Mouse (Mus musculus) cerebellum, adult 9-11 months (tissue): Measurements from ENCODE around the gene Col4a1.

ENCODE experiments used
- DNase-seq: peaks from one replicate; pipeline ENCODE4 v3.0.0; 2022

Gene Col4a1

DNA sequence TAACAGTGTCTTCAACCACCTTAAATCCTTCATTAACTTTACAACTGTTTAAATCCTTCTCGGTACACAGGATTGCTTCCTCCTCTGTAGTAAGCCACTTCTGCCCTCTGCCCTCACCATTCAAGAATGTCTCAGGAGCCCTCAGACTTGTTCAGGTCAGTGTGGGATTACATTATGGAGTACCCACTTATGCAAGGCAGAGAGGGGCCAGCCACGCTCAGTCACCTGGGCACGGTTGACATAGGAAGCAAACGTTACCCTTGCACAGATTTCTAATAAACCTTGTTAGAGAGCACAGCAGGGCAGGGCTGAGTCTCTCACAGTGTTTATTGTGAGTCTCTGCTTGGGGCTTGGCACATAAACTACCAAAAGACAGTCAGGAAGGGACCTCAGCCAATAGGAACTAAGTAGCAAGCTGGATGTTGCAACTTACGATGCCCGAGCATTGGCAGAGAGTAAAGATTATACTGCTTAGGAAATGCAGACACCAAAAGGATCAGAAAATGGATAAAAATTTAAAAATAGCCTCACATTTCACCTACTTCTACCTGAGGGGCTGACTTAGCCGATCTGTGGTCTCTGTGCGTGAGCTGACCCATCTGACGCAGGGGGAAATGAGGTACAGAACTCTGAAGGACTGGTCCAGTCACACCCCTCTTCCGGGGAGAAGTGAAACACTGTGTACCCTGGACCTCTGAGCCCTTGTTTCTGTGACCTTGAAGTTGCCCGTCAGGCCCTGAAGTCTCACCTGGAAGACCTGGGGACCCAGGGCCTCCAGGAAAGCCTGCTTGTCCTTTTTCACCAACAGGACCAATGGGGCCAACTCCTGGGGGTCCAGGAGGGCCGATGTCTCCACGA, 86.8 kb downstream of the Col4a1 start:
- no peak for DNase-seq

DNA sequence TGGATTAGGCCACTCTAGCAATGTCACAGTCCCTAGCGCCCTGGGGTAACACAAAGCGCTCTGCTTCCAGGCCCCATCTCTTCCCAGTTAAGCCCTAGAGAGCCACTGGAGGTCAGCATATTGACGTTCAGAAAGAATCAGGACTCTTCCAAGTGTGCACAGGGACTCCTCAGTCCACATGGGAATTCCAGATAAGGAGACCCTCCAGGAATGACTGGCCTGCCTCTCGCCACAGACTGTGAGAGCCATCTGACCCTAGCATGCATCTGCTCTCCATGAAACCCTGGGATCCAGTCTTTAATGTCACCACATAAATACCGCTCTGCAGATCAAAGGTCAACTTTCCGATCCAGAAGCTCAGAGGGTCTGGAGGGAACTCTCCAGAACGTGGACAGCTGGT, 88.4 kb downstream of the Col4a1 start:
- no peak for DNase-seq

DNA sequence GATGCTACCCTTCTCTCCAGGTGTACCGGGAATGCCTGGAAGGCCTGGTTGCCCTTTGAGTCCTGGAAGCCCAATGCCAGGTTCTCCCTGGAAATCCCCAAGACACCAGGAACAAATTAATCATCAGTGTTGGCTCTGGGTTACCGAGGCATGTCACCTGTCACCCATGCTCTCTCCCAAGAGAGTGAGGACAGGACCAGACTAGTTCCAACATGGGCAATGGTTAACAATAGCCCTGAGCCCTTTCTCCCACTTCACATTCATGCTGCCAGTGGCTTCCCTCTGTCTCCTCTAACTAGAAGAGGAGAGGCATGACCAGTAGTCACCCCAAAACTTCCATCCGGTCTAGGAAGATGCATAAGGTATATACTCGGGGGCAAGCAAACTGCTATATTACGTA, 91.3 kb downstream of the Col4a1 start:
- DNase-seq = no peak

DNA sequence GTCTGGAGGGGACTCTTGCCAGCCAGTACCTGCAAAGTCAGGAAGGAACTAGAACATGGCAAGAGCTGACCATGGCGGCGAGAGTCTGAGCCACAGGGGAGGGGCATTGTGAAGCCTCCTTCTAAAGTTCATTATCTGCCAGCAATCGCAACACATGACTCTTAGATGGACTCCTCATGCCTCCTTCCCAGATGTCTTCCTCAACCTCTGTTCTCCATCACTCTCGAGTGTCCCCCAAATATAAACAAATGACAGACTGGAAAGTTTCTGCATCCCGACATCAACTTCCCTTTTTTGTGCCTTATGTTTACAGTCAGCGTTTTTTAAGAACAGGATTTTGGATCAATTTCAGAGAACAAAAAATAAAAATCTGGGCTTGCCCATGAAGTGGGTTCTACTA, 93.3 kb downstream of the Col4a1 start:
- no peak for DNase-seq

DNA sequence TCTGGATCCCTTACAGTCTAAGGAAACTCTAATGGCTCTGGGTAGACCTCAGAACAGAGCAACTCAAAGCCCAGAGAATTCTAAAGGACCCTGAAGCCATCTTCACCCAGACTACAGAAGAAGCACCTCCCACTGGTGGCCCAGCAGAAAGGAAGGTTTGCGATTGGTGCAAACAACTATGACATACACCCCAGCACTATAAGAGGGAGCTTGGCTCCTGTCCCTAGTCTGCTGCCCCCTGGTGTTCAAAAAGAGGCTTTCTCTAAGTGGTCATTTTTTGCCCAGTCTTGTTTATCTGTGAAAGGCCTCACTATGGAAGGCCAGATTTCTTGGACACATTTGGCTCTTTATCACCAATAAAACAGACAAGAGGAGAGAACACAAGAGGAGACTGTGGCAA, 97.4 kb downstream of the Col4a1 start:
- DNase-seq = peak; percentile 28

DNA sequence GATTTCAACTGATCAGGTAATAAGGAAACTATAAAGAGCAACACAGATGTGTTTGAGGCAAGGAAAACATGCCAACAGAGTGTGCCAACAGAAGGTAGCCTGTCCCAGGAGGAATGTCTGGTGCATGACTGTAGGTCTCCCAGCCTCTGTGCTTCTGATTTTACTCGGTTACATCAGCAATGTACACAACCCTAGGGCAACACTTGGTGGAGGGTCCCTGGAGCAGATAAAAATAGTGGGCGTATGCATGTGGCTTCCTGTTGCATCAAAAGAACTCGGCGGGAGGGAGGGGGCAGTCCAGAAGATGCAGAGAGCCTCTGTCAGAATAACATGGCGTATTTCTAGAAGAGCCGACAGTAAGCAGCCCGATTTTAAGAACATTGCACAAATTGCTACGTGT, 106.1 kb downstream of the Col4a1 start:
- no peak for DNase-seq

DNA sequence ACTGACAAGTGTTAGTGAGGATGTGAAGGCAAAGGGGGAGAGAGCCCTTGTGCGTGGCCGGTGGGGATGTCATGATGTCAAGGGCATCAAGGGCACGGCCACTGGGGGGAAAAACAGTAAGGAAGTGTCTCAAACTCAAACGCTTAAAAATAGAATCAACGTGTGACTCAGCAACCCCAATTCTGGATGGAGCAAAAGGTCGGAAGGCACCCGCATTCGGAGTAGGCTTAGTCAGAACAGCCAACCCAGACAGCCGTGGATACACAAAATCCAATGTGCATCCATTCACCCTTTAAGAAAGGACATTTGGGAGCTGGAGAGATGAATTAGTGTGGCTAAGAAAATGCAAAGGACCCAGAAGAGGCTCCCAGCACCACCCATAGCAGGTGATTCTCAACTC, 107.1 kb downstream of the Col4a1 start:
- DNase-seq = no peak

DNA sequence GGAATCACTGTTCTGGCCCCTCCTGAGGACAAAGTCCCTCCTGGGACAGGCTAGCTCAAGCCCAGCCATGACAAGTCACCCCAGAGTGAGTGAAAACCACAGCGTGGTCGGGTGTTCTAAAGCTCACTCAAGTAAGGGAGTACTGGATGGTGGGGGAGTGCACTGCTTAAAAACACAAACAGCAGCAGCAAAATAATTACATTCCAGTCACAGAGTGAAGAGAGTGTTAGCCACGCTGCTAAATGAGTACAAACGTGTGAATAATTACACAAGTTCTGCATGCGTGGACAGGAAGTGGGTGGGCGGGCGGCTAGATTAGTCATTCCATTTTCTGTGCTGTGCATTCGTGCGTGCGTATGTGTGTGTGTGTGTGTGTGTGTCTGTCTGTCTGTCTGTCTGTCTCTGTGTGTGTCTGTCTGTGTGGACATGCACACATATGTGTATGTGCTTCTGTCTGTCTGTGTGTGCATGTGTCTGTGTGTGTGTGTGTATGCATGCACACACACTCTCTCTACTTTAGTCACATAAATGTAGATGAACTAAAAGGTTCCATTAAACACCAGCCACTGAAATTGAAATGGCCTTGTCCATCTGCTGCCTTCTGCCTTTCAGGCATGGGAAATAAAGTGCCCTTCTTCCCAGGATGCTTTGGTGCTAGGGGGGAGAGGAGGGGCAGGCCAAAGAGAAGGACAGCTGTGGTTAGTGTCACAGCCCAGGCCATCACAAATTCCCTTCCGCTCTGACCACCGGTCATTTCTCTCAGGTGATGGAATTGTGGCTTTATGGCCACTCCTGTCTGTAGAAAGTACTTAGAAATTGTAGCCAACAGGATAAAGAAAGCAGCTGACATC, 109.1 kb downstream of the Col4a1 start:
- no peak for DNase-seq

DNA sequence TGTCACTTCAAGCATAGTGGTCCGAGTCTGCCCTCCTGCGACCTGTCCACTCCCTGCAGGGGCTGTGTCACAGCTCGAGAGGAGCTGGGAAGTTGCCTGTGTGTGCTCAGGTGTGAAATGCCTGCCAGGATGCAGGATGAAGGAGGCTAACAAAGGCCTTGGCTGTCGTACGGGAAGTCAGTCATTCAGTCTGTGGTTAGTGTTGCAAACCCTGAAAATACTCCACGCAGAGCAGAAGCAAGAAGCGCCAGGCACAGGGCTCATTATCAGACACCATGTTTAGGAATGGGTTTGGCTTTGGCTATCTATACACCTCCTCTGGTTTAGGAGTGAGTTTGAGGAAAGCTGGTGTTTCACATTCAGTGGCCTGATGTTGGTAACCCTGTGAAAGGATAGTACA, 114.0 kb downstream of the Col4a1 start:
- peak; percentile 21 for DNase-seq

DNA sequence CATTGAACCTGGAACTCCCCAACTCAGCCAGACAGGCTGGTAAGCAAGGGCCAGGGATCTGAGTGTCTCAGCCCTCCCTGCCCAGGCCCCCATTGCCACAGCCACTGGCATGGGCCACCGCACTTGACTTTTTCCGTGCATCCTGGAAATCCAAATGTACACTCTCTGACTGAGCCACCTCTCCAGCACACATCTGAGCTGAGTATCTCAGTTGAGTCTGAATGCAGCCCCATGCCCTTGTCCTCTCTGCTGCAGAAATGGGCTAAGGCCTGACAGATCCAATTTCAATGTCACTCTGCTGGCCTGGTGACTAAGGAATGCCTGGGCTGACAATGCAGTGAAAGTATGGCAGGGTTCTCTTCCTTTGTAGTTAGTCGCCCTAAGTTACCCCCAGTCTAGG, 114.6 kb downstream of the Col4a1 start:
- DNase-seq = no peak

DNA sequence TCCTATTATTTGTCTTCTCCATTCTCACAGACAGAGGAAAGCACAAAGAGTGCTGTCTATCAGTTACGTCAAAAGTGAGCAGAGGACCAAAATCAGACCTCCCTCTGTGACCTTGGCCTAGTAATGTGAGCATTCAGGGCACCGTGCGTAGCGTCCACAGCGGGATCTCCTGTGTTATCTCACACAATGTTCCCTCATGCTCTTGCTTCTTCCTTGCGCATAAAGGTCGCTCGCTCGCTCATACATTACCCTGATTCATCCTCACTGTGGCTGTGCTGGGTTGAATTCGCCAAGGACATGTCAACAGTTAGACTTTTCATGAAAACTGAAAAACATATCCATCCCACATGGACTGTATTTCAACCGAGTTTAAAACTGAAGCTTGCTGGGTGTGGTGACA, 115.4 kb downstream of the Col4a1 start:
- DNase-seq = no peak

DNA sequence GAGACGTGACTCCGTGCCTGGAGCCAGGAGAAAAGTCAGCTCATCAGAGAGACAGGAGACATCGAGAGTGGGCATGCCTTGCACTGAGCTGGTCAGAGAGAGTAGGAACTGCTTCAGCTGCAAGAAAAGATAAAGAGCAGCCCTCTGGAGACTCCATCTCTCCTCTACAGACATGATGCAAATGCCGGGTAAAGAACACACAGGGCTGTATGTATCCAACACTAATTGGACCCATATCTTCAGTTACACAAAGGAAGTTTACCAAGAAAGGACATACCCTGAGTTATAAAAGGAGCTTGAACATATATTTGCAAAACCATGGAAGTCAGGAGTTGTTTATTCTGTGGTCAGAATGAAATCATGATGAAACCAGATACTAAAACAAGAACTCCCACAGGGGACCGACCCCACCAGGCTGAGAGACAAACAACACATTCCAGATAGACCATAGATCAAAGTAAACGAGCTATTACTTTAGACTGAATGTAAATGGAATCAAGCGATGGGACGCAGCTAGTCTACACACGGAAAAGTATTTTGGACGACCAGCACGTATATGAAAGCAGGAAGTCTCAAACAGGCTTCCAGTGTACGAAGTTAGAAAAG, 119.8 kb downstream of the Col4a1 start:
- no peak for DNase-seq

DNA sequence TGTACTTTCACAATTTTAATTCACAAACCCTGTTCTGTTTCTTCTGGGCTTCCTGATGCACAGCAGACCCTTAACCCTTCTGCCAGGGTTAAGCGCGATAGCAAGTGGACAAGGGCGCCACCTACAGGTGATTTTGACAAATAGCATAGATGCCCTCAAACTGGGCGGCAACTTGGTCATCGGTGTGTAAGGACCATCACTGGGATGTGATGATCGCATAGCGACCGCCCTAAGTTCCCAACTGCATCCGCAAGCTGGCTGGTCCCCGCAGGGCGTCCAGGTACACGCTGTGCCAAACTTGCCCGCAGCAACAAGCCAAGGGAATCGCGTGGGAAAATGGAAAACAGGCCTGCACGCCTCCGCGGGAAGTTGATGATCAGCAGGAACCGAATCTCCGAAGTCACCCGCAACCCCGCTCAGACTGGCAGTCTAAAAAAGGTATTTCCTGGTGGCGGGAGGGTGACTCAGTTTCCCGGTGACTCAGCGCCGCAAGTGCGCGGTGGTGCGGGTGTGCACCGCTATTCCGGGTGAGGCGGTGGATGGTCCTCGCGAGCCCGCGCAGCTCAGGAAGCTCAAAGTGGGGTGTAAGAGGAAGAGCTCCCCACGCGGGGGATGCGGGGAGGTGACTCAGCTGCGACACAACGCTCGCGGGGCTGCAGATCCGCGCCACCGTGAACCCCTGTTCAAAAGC, 124.9 kb downstream of the Col4a1 start:
- DNase-seq = peak; percentile 71

DNA sequence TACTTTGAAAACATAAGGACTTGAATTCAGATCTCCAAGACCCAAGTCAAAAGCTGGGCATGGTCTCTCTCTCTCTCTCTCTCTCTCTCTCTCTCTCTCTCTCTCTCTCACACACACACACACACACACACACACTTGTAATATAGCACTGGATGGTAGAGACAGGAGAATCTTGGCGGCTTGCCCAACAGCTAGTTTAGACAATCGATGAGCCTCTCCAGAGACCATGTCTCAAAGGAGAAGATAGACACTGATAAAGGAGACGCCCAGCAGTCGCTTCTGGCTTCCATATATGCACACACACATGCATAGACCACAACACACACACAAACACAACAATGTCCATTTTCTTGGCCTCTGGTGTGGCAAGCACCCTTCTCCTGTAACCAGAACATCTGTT, 126.2 kb downstream of the Col4a1 start:
- DNase-seq = no peak

DNA sequence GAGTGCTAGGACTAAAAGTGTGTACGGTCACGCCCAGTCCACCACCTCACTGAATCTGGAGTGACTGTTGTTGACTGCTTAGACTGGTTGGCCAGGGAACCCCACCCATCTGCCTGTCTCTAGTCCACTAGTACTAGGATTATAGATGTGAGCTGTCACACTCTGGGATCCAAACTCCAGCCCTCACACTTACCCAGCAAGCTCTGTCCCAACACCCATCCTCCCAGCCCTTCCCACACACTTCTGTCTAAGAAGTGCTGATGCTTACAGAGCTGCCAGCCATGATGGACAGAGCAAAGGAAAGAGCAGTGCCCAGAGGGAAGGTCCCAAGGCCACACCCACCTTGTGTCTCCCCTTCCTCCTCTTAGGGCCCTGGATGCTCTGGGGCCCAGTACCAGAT, 127.0 kb downstream of the Col4a1 start:
- no peak for DNase-seq

DNA sequence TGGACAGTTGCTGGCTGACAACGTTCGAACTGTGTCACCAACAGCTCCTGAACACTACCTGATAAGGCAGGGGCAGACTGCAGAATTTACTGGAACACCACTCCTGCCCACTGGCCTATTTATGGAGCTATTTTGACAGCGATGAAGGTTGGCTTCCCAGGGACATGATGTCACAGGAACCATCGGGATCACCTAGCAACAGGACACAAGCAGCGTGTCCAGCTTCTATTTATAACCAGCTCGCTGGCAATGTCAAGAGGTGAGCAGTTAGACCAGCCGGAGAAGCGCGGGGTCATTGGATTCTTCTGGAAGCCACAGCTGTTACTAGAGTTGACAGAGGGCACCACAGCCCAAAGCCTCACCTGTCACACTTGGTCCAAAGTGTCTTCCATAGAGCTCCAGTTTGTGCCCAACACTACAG, 129.0 kb downstream of the Col4a1 start:
- DNase-seq = peak; percentile 73

DNA sequence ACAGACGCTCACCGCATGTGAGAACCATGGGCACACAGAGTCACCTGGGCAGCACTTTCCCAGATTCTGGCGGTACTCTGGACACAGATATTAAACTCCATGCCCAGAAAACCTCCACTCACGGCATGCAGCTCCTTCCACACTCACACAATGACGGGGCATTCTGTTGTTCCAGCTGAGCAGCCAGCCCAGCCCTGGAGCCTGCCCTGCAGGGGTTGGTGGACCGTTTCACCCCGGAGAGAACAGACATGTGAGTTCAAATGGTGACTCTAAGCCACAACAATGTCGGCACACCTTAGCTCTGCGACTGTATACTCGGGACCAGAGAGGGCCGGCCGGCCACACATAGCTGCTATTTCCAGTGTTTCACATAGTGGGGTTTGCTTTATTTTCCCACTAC, 130.0 kb downstream of the Col4a1 start:
- no peak for DNase-seq

DNA sequence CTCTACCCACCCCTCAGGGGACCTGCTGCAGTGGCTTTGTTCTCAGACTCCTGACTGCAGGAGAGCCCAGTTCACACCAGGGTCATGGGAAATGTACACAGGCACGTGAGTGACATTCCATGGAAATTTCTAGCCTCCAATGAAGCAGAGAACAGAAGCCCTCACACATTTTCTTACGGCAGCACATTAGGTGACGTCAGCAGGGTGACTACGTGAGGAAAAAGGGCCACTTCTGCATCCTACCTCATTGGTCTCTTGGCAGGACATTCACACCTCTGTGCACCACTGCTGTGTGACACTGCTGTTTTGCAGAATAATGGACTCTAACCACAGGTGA, 130.5 kb downstream of the Col4a1 start:
- no peak for DNase-seq

DNA sequence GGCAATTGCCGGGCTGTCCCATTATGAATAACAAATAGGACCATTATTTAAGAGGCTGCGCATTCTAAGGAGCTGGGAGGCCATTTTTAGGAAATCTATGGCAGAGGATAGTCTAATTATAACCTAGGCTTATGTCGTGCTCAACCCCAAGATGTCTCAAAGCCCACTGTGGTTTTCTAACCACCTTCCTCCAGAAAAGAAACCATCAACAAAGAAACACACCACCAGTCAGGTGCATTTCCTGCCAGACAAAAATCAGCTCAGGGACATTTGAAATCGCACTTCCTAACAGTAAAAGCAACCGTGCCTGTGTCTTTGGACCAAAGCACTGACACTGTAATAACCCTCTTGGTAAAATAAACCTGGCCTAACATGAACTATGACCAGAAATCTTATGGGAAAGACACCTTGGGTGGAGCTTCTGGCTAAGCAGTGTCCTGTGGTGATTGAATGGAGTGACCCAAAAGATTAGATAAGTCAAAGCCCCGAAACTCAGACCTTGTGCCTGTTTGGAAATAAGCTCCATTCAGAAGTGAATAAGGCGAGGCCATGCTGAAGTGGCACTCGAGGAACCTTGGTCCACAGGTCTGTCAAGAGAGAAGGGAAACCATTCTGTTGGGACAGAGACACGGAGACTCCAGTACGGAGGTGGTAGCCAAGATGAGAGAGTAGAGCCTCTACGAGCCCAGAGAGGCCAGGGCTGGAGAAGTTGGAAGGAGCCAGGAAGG, 131.0 kb downstream of the Col4a1 start:
- DNase-seq = no peak

DNA sequence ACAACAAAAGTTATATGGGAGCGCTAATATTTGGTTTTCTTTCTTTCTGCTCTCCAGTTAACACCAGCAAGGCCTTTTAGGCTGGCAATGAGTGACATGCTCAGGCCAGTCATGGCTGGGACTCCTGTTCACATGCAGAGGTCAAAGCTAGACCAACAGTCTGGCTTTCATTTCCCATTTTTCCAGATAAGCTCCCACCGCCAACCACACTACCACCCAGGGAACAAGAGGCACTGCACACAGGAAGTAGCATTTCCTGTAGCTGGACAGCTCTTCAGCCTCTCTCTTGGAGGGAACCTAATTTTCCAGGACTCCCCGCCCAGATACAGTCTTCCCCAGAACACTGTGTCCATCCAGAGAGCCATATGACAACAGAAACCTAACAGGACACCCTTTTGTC, 132.8 kb downstream of the Col4a1 start:
- DNase-seq = no peak

DNA sequence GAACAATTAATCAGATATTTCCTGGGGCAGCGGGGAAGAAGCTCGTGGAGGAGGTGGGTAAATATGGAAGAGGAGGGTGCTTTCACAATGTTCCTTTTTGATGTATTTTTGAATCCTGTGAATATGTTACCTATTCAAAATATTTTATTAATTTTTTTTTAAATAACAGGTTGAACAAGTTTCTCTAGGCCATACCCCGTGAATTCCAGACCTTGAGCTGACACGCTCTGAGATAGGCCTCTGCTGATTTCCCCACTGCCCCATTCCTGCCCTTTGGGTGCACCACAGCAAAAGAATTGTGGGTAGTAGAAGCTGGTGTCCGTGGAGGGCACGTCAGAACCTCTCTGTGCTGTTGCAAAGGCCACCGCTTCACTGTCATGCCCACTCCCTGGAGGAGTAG, 136.2 kb downstream of the Col4a1 start:
- no peak for DNase-seq
